Mouse (Mus musculus): Measurements from ENCODE around the gene Sap18b. TPM values are rescaled to one million over a fixed set of nuclear protein-coding genes. Genes with fewer than 3 reads are reported as not detected.
"Not testable (repeated sequence)": the region's sequence is repeated elsewhere in the genome, so short reads cannot be mapped to it uniquely, and the experiment has no call there.

Sap18b gene
- total RNA-seq, 1 experiment from 2014 or later: 151 TPM

DNA sequence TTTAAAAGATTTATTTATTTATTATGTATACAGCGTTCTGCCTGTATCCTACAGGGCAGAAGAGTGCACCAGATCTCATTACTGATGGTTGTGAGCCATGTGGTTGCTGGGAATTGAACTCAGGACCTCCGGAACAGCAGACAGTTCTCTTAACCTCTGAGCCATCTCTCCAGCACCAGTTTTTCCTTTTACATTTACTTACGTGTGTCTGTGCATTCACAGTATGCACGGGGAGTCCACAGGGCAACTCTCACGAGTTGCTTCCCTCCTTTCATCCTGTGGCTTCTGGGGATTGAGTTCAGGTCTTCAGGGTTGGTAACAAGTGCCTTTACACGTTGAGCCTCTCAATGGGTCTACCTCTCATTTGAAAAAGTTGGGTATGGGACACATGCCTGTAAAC is 29.0 kb downstream of the Sap18b start:
- no peak for ATAC-seq (replicated peaks; ENCODE audit: insufficient number of reproducible peaks, low FRiP score, low TSS enrichment, poor library complexity, severe bottlenecking)

DNA sequence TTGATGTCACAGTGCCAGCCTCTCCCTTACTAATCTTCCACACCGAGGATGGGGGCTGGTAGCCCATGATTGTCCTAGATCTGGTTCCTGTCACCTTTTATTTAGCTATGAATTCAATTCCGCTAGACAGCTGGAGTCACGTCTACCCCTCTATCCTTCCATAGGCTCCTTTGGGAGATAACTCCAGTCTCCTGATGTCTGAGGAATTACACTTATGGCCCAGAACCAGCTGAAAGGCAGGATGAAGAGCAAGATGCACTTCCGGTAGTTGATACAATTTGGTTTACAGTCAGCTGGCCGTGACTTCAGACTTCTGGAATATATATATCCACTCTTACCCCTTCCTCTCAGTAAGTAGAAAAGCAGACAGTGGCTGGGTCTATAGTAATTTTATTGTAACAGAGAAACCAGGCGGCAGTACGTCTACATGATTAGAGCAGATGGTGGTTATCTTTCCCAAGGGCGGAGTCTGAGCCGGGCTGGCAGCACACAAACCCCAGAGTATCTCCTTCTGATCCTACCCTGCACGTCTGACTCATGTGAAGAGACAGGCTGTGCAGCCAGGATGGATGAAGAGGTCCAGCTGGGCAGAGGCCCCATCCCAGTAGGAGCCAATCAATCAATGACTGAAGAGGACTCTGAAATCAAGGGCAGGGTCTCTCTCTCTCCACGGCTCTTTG is 38.8 kb downstream of the Sap18b start:
- not testable (repeated sequence) for ATAC-seq (replicated peaks; ENCODE audit: insufficient number of reproducible peaks, low FRiP score, low TSS enrichment, poor library complexity, severe bottlenecking)

DNA sequence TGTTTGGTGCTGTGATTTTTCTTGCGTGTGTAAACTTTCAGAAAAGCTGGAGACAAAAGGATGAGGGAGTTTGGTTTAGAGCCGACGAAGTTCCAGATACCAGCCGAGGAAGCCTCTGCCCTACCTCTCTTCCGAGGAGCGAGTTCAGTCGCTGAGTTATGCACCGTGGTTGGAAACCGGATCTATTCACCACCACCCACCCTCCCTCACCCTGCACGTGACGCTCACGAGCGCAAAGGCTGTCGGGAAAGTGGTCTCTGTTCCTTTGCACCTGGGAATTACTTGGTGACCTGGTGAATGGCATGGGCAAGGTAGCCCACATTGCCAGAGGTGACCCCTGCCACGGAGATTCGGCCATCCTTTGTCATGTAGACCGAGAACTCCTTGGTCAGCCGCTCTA is 39.7 kb downstream of the Sap18b start:
- ATAC-seq (replicated peaks; ENCODE audit: insufficient number of reproducible peaks, low FRiP score, low TSS enrichment, poor library complexity, severe bottlenecking): not testable (repeated sequence)

GRCm38 (mm10) chr8:95871690-95872089 is 46.5 kb downstream of the Sap18b start:
- no peak for ATAC-seq (replicated peaks; ENCODE audit: insufficient number of reproducible peaks, low FRiP score, low TSS enrichment, poor library complexity, severe bottlenecking)

DNA sequence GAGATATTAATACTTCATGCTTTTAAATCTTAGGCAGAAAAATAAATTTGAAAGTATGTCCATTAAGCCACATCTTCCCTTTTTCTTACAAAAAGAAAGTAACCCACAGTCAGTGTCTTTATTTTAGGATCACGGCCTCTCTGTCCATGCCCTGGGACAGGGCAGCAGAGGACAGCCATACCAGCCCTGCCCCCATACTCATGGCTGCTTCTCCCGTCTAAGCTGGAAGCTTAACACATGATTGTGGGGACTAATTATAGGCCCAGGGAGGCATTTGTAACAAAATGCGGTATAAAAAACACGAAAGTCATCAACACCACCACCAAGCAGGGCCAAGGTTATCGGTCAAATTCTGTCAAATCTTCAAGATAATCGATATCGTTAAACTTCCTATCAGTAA is 50.1 kb downstream of the Sap18b start:
- ATAC-seq (replicated peaks; ENCODE audit: insufficient number of reproducible peaks, low FRiP score, low TSS enrichment, poor library complexity, severe bottlenecking): no peak

Other genes starting within 250 kb of the Sap18b start
- not detected in 3 replicates for gene Prss54, start 249.0 kb upstream of the Sap18b start, total RNA-seq (2017)
- gene Gins3, start 191.9 kb upstream of the Sap18b start, total RNA-seq (2017): 9.5 to 14.5 TPM (median 10.2 TPM) in 3 replicates
- not detected in 3 replicates for gene Ndrg4, start 148.4 kb upstream of the Sap18b start, total RNA-seq (2017)
- gene Setd6, start 109.5 kb upstream of the Sap18b start, total RNA-seq (2017): 28.0 to 35.7 TPM (median 28.3 TPM) in 3 replicates
- 101 to 184 TPM (median 103 TPM) in 3 replicates for gene Cnot1, start 17.9 kb upstream of the Sap18b start, total RNA-seq (2017)
- 5.0 to 16.9 TPM (median 5.9 TPM) in 3 replicates for gene Slc38a7, start 28.2 kb downstream of the Sap18b start, total RNA-seq (2017)
- 31.7 to 47.7 TPM (median 45.7 TPM) in 3 replicates for gene Got2, start 63.2 kb downstream of the Sap18b start, total RNA-seq (2017)

Data from monocyte, adult 5-6 weeks (primary cell).